Mouse (Mus musculus): ENCODE results near the gene Tnfrsf8. TPM values are rescaled to one million over a fixed set of nuclear protein-coding genes. Genes with fewer than 3 reads are reported as not detected.

Gene Tnfrsf8
- polyA plus RNA-seq, 1 experiment from 2014 or later: 0.18 TPM

DNA sequence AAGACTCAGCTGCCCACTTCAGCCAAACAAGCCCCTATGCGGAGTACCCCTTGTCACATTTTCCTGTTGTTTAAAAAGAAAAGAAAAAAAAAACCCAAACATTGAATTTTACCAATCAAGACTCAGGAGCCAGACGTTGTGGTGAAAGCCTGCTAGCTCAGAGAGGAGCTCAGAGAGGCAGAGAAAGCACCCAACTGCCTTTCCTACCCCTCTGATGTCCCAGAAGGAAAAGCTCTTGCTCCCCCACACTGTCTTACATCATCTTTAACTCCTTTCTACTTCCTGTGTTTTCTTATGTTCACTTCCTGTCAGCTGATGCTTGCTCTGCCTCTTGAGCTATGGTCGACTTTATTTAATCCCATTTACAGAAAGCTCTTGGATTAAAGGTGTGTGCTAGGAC is 8.7 kb upstream of the Tnfrsf8 start:
- no peaks in the 10 kb centered on the region for H3K4me1 ChIP-seq (replicated peaks)
- no peaks in the 10 kb centered on the region for H3K27me3 ChIP-seq
- H3K36me3 ChIP-seq: no peaks in the 10 kb centered on the region
- no peak for ATAC-seq (replicated peaks; ENCODE audit: insufficient number of reproducible peaks, insufficient read depth, low FRiP score, low read depth)
- no peak overlapping the region for H3K4me3 ChIP-seq
- 0 out of 2 replicates have a peak, but pooled peaks cover 3% of the 10 kb centered on the region for H3K9me3 ChIP-seq (replicated peaks)
- no peak overlapping the region for H3K9ac ChIP-seq
- H3K27ac ChIP-seq: no peak overlapping the region
- WGBS: 62% methylated on average over 3 of the region's 3 CpGs
- no peak overlapping the region for H3K4me2 ChIP-seq

DNA sequence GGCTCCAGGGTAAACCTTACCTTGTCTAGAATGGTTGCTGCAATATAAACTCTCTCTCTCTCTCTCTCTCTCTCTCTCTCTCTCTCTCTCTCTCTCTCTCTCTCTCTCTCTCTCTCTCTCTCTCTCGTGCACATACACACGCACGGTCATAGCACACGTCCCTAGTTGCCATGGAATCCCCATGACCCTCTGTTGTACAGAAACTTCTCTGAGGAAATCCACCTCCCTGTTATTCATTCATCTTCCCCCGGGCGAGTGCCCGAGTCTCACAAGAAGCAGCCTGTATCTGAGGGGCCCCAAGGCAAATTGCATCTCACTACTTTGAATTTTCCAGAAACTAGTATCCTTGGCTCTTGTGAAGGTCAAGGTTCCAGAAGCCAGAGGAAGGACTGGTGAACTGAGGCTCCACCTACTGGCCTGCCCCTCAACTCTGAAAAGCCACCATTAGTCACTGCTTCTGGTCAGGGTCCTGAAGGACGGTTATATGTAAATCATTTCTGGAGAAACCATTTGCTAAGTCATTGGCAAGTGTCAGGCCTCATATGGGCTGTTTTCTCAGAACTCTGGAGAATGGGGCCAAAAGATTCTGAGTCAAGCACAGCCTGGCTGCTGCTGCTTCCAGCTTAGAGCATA is 8.1 kb upstream of the Tnfrsf8 start:
- WGBS: 72% methylated on average over 8 of the region's 8 CpGs
- H3K4me1 ChIP-seq (replicated peaks): no peaks in the 10 kb centered on the region

DNA sequence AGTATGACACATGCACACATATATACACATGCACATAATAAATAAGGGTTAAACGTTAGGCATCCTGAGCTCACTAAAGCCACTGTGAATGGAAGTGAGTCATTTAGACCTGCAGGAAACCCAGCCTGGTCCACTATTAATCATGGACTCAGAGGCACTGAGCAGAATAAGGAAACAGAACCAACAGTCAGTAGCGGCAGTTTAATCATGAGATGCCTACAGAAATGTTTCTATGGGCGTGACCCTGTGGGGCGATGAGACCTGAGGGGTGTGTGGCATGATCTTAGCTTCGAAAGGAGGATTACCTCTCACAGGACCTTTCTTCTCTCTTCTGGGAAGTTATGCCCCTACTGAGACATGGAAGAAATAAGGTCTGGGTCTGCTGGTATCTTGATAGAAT is 7.2 kb upstream of the Tnfrsf8 start:
- Histone ChIP-seq H3K9ac (no peak overlapping the region), H3K27me3 (peaks cover 6% of the 10 kb centered on the region; the same call in 1 of the 2 replicates), H3K4me3 (no peak overlapping the region), H3K27ac (no peak overlapping the region), H3K9me3 (replicated peaks) (0 out of 2 replicates have a peak, but pooled peaks cover 3% of the 10 kb centered on the region), H3K4me1 (replicated peaks) (no peaks in the 10 kb centered on the region), H3K4me2 (no peak overlapping the region), H3K36me3 (no peaks in the 10 kb centered on the region)
- no peak for ATAC-seq (replicated peaks; ENCODE audit: insufficient number of reproducible peaks, insufficient read depth, low FRiP score, low read depth)
- 88% methylated on average over 5 of the region's 5 CpGs for WGBS

More for the DNA sequence above, 8.1 kb upstream of the Tnfrsf8 start:
- ATAC-seq (replicated peaks; ENCODE audit: insufficient number of reproducible peaks, insufficient read depth, low FRiP score, low read depth): no peak
- H3K4me2 ChIP-seq: no peak overlapping the region
- H3K27ac ChIP-seq: no peak overlapping the region
- 0 out of 2 replicates have a peak, but pooled peaks cover 3% of the 10 kb centered on the region for H3K9me3 ChIP-seq (replicated peaks)
- H3K27me3 ChIP-seq: 0 out of 2 replicates have a peak, but pooled peaks cover 2% of the 10 kb centered on the region
- no peak overlapping the region for H3K9ac ChIP-seq
- H3K36me3 ChIP-seq: no peaks in the 10 kb centered on the region
- no peak overlapping the region for H3K4me3 ChIP-seq

DNA sequence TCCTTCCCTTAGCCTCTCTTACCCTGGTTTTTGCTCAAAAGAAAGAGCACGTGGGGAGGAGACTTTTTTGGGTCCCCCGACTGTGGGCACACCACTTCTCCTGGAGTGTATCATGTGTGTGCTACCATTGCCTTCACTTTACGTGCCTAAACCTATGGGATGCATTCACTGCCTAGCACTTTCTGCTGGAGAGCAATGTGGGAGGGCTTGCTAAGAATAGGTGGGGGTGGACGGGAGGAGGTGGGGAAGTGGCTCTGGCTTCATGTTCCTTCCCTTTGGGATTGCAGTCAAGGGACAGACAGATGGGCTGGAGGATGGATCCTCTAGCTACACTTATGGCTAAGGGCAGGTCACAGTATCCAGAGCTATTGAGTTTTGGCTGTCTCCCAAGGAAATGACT is 5.7 kb upstream of the Tnfrsf8 start:
- H3K9ac ChIP-seq: no peak overlapping the region
- H3K4me2 ChIP-seq: no peak overlapping the region
- H3K9me3 ChIP-seq (replicated peaks): 0 out of 2 replicates have a peak, but pooled peaks cover 3% of the 10 kb centered on the region
- no peak overlapping the region for H3K4me3 ChIP-seq
- no peaks in the 10 kb centered on the region for H3K4me1 ChIP-seq (replicated peaks)
- ATAC-seq (replicated peaks; ENCODE audit: insufficient number of reproducible peaks, insufficient read depth, low FRiP score, low read depth): no peak
- peaks cover 13% of the 10 kb centered on the region for H3K27me3 ChIP-seq
- no peaks in the 10 kb centered on the region for H3K36me3 ChIP-seq
- H3K27ac ChIP-seq: no peak overlapping the region
- WGBS: 59% methylated on average over 4 of the region's 4 CpGs

DNA sequence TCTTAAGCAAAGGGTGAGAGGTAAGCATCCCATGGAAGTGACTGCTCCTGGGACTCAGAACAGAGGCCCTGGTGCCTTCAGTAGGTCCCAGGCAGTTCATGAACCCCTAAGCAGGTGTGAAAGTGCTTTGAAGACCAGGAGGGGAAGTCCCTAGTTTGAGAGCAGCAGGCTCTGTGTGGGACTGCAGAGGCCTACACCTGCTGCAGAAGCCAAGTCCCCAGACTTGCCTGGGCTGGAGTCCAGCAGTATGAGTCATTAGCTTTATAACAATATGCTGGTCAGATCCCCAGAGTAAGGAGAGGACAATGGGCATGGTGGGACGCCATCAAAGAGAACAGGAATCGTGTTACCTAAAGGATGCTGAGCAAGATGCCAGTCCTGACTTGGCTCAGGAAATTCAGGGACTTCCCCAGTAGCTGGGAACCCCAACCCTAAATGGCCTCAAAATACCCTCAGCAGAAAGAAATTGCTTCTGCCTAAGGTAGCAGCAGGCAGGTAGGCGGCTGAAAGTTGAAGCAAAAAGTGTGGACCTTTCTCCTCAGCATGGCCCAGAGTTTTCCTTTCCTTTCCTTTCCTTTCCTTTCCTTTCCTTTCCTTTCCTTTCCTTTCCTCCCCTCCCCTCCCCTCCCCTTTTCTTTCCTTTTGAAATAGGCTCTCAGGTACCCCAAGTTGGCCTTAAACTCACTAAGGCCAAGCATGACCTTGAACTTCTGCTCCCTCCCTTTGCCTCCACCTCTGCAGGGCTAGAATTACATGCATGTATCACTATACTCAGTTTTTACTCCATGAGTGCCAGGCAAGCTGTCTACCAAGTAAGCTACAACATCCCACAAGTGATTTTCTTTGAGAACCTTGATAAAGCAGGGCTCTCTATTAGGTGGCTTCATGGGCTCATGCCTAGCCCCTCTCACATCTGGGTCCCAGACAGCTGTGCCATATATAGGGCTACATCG is 4.6 kb upstream of the Tnfrsf8 start:
- H3K9ac ChIP-seq: no peak overlapping the region
- 66% methylated on average over 4 of the region's 4 CpGs for WGBS
- H3K4me3 ChIP-seq: no peak overlapping the region
- no peak overlapping the region for H3K4me2 ChIP-seq
- H3K9me3 ChIP-seq (replicated peaks): 0 out of 2 replicates have a peak, but pooled peaks cover 3% of the 10 kb centered on the region
- no peaks in the 10 kb centered on the region for H3K4me1 ChIP-seq (replicated peaks)
- H3K27ac ChIP-seq: no peak overlapping the region
- no peaks in the 10 kb centered on the region for H3K36me3 ChIP-seq
- H3K27me3 ChIP-seq: peaks cover 24% of the 10 kb centered on the region
- peak; percentile 65; the same call in 1 of the 2 replicates for ATAC-seq (replicated peaks; ENCODE audit: insufficient number of reproducible peaks, insufficient read depth, low FRiP score, low read depth)

DNA sequence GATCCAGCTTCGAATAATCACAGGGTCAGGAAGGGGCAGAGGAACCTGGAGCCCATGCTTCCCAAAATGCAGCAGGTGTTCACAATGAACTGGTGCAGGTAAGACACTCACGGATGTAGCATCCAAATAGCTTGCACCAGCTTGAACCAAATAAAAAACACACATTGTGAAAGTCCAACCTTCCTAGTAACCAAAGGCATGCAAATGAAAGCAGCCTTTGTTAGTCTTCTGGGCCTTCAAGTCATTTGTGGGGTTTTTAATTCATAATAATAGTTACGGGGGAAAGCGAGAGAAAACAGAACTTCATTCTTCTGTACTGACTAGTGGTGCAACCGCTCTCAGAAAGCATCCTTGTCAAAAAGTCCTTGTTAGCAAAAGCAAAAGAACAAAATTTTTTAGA is 1.7 kb upstream of the Tnfrsf8 start:
- Histone ChIP-seq H3K27ac (no peak overlapping the region), H3K4me1 (replicated peaks) (no peaks in the 10 kb centered on the region), H3K4me2 (no peak overlapping the region), H3K4me3 (no peak overlapping the region), H3K9me3 (replicated peaks) (0 out of 2 replicates have a peak, but pooled peaks cover 3% of the 10 kb centered on the region), H3K27me3 (peaks cover 32% of the 10 kb centered on the region), H3K9ac (no peak overlapping the region), H3K36me3 (no peaks in the 10 kb centered on the region)
- WGBS: 77% methylated on average over 5 of the region's 5 CpGs
- ATAC-seq (replicated peaks; ENCODE audit: insufficient number of reproducible peaks, insufficient read depth, low FRiP score, low read depth): no peak

DNA sequence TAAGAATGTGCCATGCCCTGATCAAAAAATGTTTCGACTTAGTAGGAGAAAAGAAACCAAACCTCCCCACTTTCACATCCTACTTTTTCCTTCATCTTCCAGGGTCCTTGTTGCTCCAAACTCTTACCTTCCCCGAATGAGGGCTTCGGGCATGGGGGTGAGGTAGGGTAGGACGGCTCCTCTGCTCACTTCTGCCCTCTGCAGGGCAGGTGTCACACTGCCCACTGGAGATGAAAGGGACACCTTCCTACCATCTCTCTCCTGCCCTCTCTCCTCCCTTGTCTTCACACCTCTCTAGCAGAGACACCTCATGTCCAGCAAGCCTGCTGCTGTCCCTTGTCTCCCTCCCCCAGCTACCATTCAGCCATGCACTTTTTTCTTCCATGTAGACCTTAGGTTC is 998 bp downstream of the Tnfrsf8 start:
- H3K4me1 ChIP-seq (replicated peaks): no peaks in the 10 kb centered on the region
- no peak overlapping the region for H3K27ac ChIP-seq
- peaks cover 32% of the 10 kb centered on the region for H3K27me3 ChIP-seq
- no peaks in the 10 kb centered on the region for H3K36me3 ChIP-seq
- no peak overlapping the region for H3K9ac ChIP-seq
- WGBS: 66% methylated on average over 4 of the region's 4 CpGs
- H3K9me3 ChIP-seq (replicated peaks): no peaks in the 10 kb centered on the region
- no peak overlapping the region for H3K4me2 ChIP-seq
- no peak; the same call in 1 of the 2 replicates for ATAC-seq (replicated peaks; ENCODE audit: insufficient number of reproducible peaks, insufficient read depth, low FRiP score, low read depth)
- no peak overlapping the region for H3K4me3 ChIP-seq

DNA sequence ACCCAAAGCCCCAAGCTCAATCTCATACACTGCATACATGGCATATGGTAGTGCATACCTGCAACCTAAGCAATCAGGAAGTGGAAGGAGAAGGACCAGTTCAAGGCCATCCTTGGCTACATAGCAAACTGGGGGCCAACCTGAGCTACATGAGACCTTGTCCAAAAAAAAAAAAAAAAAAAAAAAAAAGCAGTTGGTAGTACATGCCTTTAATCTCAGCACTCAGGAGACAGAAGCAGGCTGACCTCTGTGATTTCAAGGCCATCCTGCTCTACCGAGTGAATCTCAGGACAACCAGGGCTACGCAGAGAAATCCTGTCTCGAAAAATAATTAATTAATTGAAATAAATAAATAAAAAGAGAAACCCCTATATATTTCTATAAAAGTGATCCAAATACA is 1.7 kb downstream of the Tnfrsf8 start:
- Histone ChIP-seq H3K9me3 (replicated peaks) (no peaks in the 10 kb centered on the region), H3K4me2 (no peak overlapping the region), H3K27ac (no peak overlapping the region), H3K27me3 (peaks cover 31% of the 10 kb centered on the region), H3K4me3 (no peak overlapping the region), H3K36me3 (no peaks in the 10 kb centered on the region), H3K4me1 (replicated peaks) (no peaks in the 10 kb centered on the region), H3K9ac (no peak overlapping the region)
- 66% methylated on average over 3 of the region's 3 CpGs for whole genome bisulfite sequencing
- no peak for ATAC-seq (replicated peaks; ENCODE audit: insufficient number of reproducible peaks, insufficient read depth, low FRiP score, low read depth)

DNA sequence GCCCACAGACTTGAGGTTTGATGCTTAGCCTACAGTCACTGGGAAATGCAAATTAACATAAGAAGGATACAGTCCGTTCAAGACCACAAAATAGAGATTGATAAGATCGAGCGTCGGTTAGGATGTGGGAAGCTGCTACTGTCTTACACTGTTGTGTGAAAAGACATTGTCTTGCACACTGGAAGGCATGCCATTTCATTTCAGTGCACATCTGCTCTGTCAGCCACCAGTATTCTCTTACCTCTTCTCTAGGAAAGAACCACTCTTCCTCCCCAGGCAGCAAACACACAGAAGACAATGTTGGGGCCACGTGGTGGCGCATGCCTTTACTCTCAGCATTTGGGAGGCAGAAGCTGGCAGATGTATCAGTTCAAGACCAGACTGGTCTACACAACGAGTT is 2.4 kb downstream of the Tnfrsf8 start:
- Histone ChIP-seq H3K4me2 (no peak overlapping the region), H3K36me3 (no peaks in the 10 kb centered on the region), H3K4me1 (replicated peaks) (no peaks in the 10 kb centered on the region), H3K9ac (no peak overlapping the region), H3K4me3 (no peak overlapping the region), H3K27ac (no peak overlapping the region), H3K27me3 (peaks cover 26% of the 10 kb centered on the region), H3K9me3 (replicated peaks) (no peaks in the 10 kb centered on the region)
- ATAC-seq (replicated peaks; ENCODE audit: insufficient number of reproducible peaks, insufficient read depth, low FRiP score, low read depth): no peak
- 70% methylated on average over 7 of the region's 7 CpGs for WGBS

DNA sequence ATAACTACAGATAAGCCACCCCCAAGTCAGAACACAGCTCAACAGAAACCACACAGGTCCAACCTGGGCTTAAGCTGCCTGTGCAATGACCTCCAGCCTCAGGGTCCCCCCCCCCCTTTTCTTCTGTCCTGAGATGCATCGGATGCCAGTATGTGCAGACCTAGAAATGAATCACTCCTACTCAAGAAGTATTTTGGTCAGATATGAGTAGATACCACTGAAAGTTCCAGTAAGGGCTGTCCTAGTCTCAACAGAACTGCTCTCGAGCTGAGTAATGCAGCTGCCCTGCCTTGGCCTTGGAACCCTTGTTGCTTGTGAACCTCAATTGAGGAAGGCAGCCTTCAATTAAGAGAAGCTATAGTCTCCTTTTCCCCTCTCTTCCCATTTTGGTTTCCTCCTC is 4.1 kb downstream of the Tnfrsf8 start:
- H3K4me1 ChIP-seq (replicated peaks): no peaks in the 10 kb centered on the region
- no peak overlapping the region for H3K27ac ChIP-seq
- no peak overlapping the region for H3K9ac ChIP-seq
- ATAC-seq (replicated peaks; ENCODE audit: insufficient number of reproducible peaks, insufficient read depth, low FRiP score, low read depth): no peak
- H3K4me3 ChIP-seq: no peak overlapping the region
- 73% methylated on average over 2 of the region's 2 CpGs for WGBS
- H3K27me3 ChIP-seq: peaks cover 22% of the 10 kb centered on the region
- no peaks in the 10 kb centered on the region for H3K36me3 ChIP-seq
- no peaks in the 10 kb centered on the region for H3K9me3 ChIP-seq (replicated peaks)
- no peak overlapping the region for H3K4me2 ChIP-seq

DNA sequence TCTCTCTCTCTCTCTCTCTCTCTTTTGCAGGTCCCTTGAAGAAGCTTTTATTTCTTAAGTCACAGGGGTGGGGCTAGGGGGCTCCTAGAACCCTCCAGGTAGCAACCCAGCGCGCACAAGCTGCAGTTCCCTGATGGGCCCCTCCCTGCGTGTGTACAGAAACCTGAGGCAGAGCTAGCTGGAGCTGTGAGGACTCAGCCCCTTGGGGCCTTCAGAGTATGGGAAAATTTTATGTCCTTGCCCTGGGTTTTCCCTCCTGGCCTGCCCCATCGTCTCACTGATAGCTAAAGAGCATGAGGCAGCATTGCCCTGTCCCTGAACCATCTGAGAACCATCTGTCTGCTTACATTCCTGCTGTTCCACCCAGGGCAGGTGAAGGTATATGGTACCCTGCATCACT is 8.5 kb downstream of the Tnfrsf8 start:
- no peak overlapping the region for H3K4me2 ChIP-seq
- no peaks in the 10 kb centered on the region for H3K36me3 ChIP-seq
- H3K9me3 ChIP-seq (replicated peaks): no peaks in the 10 kb centered on the region
- H3K27ac ChIP-seq: no peak overlapping the region
- no peak for ATAC-seq (replicated peaks; ENCODE audit: insufficient number of reproducible peaks, insufficient read depth, low FRiP score, low read depth)
- no peak overlapping the region for H3K4me3 ChIP-seq
- H3K4me1 ChIP-seq (replicated peaks): no peaks in the 10 kb centered on the region
- no peaks in the 10 kb centered on the region for H3K27me3 ChIP-seq
- 40% methylated on average over 4 of the region's 4 CpGs for WGBS
- H3K9ac ChIP-seq: no peak overlapping the region

Data from heart, embryonic 15.5 days (tissue).